Mouse (Mus musculus): Measurements from ENCODE around the gene B4galnt3.

B4galnt3 gene

GRCm38 (mm10) chr6:120274887-120275286, 19.5 kb downstream of the B4galnt3 start:
- no peak for DNase-seq (ENCODE audit: low read depth, low spot score)

DNA sequence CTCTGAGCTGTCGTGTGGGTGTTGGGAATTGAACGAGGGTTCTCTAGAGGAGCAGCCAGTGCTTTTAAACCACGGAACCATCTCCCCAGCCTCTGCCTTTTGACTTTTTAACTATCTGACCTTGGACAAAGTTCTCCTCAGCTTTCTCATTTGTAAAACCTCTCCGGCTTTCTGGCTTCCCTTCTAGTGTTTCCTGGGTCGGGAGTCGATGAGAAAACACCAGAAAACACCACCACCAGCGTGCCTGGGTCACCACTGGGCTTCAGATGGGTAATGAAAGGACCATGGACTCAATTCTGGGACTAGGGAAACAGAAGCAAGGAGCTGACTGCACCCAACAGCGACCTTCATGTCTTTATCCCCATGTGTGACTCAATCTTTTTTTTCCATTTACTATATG, 20.2 kb downstream of the B4galnt3 start:
- no peak for DNase-seq (ENCODE audit: low read depth, low spot score)

DNA sequence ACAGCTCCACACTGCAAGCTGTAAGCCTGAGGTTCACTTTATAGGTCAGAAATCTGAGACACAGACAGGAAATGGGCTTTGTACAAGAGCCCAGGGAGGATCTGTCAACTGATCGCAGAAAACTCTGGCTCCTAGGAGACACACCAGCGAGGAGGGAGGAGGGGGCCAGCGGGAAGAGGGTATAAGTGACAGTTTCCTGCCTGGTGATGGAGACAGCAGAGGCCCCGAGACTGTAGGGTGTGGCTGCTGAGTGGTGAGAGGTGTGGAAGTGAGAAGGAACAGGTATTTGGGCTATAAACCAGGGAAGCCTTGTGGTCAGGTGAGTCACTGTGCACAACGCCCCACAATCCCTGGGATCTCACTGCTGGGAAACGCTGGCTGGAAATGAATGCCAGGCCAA, 30.2 kb downstream of the B4galnt3 start:
- no peak for DNase-seq (ENCODE audit: low read depth, low spot score)

DNA sequence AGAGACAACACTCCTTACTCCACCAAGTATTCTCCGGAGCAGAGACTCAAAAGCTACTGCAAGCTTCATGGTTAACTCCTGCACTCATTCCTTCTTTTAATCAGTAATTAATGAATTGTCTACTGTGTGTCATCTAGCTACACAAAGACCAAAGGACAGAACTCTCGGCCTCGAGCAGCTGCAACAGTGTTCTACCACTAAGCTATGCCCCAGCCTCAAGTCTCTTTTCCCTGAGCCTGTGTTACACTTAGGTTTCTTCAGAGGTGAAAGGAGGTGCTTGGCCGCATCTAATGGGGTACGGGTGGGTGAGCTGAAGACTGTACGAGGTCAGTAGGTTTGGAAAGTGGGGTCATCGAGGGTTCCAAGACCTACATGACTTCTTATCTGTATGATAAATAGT, 30.8 kb downstream of the B4galnt3 start:
- no peak for DNase-seq (ENCODE audit: low read depth, low spot score)

DNA sequence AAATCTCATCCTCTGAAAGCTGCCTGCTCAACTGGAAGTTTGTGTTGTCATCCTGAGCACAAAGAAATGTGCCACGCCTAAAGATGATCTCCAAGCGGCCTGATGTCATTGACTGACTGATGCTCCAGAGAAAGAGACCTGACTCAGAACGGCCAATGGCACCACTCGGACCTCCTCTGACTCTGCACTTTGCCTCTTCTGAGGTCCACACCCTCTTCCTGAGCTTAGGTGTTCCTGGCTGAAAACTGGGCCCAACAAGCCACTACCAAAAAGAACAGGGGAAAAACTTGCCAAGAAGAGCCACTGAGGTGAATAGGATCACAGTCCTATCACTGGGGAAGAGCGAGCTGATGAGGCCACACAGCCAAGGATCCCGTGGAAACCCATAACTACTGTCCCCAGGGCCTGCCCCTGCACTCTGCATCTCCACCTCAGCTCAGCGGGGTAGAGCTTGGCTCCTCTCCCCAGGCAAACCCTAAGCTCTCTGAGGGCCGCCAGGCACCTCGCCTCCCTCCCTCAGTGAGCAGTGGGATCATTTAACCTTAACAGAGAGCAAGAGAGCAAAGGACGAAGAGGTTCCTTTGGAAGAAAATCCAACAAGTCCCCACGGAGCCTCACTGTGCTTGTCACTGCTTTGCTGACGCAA, 31.4 kb downstream of the B4galnt3 start:
- DNase-seq (ENCODE audit: low read depth, low spot score) = no peak

- DNase-seq (ENCODE audit: low read depth, low spot score) = no peak
These were observed 34.9 kb downstream of the B4galnt3 start for GRCm38 (mm10) chr6:120259481-120259880.

DNA sequence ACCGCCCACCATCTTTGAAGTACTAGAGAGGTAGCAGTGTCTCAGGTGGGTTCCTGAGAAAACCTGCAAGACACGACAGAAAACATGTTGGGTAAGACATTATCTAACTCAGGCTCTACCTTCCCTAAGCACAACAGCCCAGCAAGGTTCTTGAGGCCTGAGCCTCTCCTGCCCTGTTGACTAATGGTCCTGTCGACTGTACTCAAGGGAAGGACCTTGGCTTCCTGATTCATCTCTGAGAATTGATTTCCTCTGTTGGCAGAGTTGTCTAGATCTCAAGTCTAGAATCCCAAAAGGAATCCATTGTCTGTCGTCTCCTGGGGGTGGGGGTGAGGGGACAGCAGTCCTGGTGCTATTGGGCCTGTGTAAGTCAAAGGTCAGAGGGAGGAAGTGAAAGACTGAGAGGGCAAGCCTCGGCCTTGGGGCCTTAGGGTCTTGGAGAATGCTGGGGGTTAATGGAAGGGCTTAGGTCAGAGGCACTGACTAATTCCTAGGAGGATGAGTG, 37.9 kb downstream of the B4galnt3 start:
- DNase-seq (ENCODE audit: low read depth, low spot score) = no peak

GRCm38 (mm10) chr6:120255701-120256100, 38.7 kb downstream of the B4galnt3 start:
- no peak for DNase-seq (ENCODE audit: low read depth, low spot score)

DNA sequence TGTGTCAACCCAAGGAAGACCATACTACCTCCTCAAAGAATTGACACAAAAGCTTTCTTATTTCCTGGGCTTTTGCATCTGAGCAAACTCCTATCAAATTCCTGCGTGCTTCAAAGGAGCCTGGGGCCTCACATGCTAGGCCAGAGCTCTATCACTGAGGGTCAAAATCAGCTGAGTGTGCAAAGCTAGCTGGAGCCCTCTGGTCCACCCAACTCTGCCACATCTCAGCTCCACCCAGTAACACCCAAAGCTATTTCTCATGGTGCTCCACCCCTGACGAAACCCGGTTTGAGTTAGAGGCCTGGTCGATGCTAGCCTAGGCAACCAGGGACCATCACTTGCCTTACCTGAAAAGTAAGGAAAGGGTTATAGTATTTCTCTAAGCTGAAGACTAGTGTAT, 39.2 kb downstream of the B4galnt3 start:
- DNase-seq (ENCODE audit: low read depth, low spot score) = no peak

- DNase-seq (ENCODE audit: low read depth, low spot score) = no peak
These were observed 39.7 kb downstream of the B4galnt3 start for GRCm38 (mm10) chr6:120254640-120255039.

DNA sequence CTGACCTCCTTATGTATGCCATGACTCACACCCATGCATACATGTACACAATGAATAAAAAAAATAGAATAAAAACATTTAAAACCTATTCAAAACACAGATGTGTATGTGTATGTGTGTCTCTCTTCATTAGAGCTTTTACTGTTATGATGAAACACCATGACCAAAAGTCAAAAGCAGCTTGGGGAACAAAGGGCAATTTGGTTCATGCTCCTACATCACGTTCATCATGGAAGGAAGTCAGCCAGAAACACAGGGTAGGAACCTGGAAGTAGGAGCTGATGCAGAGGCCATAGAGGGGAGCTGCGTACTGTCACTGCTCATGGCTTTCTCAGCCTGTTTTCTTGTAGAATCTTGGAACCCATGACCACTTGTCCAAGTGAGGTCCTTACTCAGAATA, 41.6 kb downstream of the B4galnt3 start:
- DNase-seq (ENCODE audit: low read depth, low spot score) = no peak

DNA sequence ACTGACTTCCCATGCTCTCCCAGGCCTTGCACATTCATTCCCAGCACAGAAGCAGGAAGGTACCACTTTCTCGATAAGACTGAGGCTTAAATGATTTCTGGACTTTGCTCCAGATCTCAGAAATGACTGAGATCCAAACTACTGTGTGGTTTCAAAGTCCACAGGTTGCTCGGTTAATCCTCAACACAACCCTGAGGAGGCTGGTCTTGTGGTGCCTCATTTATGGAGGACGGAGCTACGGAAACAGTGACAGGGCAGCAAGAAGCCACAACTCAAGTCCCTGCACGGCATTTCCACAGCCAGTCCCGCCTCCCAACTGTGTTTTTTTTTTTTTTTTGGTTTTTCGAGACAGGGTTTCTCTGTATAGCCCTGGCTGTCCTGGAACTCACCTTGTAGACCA, 43.3 kb downstream of the B4galnt3 start:
- no peak for DNase-seq (ENCODE audit: low read depth, low spot score)

- no peak for DNase-seq (ENCODE audit: low read depth, low spot score)
These were observed 44.5 kb downstream of the B4galnt3 start for GRCm38 (mm10) chr6:120249831-120250230.

DNA sequence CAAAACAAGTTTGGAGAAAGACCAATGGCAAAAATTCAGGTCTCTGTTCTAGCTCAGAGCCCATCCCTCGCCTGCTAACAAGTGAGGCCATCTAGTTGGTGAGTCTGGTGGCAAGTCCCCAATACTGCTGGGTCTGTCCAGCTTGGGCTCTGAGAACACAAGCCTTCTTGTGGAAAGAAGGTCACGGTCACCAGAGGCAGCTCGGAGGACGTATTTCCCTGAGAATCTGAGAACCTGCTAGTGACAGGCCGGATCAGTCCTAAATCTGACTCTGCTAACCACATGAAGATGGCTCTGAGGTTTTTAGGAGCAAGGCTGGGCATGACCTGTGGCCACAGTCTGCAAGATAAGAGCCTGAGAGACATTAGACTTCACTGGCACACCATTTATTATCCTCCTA, 47.7 kb downstream of the B4galnt3 start:
- DNase-seq (ENCODE audit: low read depth, low spot score) = no peak

DNA sequence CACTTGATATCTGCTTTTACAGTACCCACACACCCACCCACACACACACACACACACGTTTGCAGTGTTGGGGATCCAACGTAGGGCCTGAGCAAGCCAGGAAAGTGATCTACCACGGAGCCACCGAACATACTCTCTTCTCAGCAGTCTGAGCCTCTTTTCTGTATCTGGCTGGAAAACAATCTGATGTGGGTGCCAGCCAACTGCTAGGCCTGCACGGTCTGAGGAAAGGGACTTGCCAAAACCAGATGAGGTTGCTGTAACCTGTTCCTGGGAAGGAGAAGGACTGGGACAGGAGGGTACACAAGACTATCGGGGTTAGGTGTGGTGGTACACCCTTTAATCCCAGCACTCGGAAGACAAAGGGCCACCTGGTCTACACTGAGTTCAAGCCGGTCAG, 51.1 kb downstream of the B4galnt3 start:
- no peak for DNase-seq (ENCODE audit: low read depth, low spot score)

GRCm38 (mm10) chr6:120242530-120242929, 51.8 kb downstream of the B4galnt3 start:
- no peak for DNase-seq (ENCODE audit: low read depth, low spot score)

- no peak for DNase-seq (ENCODE audit: low read depth, low spot score)
These were observed 52.9 kb downstream of the B4galnt3 start for GRCm38 (mm10) chr6:120241453-120241852.

DNA sequence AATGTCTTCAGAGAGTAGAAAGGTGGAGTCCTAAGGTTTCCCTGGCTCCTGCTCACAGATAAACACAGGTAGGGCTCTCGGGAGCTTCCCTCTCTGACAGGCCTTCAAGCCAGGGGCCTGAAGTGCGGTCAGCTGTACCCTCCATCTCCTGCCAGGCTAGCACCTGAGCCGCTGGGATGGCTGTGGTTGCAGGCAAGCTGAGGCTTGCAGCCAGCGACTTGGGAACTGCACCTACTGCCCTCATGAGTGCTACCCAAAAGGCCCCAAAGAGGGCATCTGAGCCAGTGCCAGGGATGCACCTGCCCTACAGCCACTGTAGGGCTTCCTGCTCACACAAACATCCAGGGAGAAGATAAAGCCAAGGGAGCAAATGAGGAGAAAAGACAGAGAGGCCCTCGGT, 53.9 kb downstream of the B4galnt3 start:
- no peak for DNase-seq (ENCODE audit: low read depth, low spot score)

- no peak for DNase-seq (ENCODE audit: low read depth, low spot score)
These were observed 58.5 kb downstream of the B4galnt3 start for GRCm38 (mm10) chr6:120235874-120236273.

DNA sequence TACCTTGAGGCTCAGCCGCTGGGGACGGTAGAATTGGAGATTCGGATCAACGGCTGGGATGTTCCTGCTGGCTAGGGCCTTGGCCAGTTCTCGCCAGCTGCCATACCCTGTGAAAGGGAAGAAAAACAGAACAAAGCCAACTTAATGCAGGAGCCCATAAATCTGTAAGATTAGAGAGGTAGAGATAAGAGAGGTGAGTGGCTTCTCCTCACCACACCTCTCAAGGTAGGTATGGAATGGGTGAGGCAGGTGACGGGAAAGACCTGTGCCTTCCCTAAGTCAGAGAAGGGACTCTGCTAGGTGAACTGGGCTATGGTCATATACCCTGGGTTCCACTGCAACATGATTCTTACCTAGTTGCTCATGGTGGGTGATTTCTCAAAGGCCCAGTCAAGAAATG, 61.5 kb downstream of the B4galnt3 start:
- no peak for DNase-seq (ENCODE audit: low read depth, low spot score)

DNA sequence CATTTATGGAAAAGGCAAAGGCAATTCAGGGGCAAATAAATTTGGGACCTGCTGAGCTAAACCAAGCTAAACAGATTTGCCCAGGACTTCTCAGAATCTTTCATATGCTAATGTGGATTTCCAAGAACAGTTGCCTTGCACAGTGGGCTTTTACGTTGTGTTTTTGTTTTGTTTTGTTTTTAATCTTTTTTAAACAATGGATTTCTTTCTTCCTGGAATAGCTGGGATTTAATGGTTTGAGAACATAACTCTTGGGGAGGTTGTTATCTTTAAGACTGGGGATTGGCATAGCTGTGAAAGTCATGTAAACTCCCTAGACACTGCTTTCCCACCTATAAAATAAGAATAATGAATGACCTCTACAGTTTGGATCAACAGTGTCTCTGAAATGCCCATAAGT, 63.9 kb downstream of the B4galnt3 start:
- no peak for DNase-seq (ENCODE audit: low read depth, low spot score)

DNA sequence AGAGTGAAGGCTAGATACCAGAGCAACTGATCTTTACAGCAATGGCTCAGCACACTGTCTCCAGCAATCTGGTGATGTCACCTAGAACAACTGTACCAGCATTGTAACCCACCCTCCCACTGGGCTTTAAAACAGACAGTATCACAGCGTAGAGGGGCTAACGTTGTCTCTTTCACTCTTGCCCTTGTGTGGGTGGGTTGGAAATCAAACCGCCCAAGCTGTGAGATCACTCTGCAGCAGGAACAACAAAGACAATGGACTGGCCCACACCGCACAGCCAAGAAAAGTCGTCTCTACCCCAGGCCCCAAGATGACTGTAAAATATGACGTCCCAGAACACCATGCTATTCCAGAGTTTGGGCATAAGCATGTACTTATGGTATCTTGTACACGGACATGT, 64.6 kb downstream of the B4galnt3 start:
- DNase-seq (ENCODE audit: low read depth, low spot score) = no peak

- DNase-seq (ENCODE audit: low read depth, low spot score) = no peak
These were observed 67.3 kb downstream of the B4galnt3 start for GRCm38 (mm10) chr6:120227068-120227467.

GRCm38 (mm10) chr6:120225355-120225754, 69.0 kb downstream of the B4galnt3 start:
- DNase-seq (ENCODE audit: low read depth, low spot score) = no peak
